Mouse (Mus musculus): ENCODE results near the gene Gm42906. TPM values are rescaled to one million over a fixed set of nuclear protein-coding genes. Genes with fewer than 3 reads are reported as not detected.

The Gm42906 gene
- total and polyA plus RNA-seq, 3 experiments: not detected

GRCm38 (mm10) chr5:151134202-151134601 is 293.8 kb downstream of the Gm42906 start:
- H3K27ac ChIP-seq (ENCODE audit: control insufficient read depth, low read depth, low read length): no peak overlapping the region

GRCm38 (mm10) chr5:151133744-151134143 is 294.2 kb downstream of the Gm42906 start:
- H3K27me3 ChIP-seq (ENCODE audit: control insufficient read depth in 1 of 2, insufficient read depth in 2 of 2, low read length in 2 of 2): no peaks in the 10 kb centered on the region
- H3K4me3 ChIP-seq (ENCODE audit: control insufficient read depth in 1 of 2, insufficient read depth in 1 of 2, low read depth in 2 of 2, low read length in 2 of 2): no peak overlapping the region
- no peak for DNase-seq (ENCODE audit: low read depth, low spot score)
- H3K9ac ChIP-seq (ENCODE audit: control insufficient read depth, low read depth, low read length, poor library complexity, severe bottlenecking): no peak overlapping the region
- no peaks in the 10 kb centered on the region for H3K79me2 ChIP-seq (ENCODE audit: control insufficient read depth, insufficient read depth, low read length, poor library complexity)
- no peaks in the 10 kb centered on the region for H3K36me3 ChIP-seq (ENCODE audit: control insufficient read depth in 1 of 2, insufficient read depth in 2 of 2, low read length in 2 of 2)
- no peak overlapping the region for H3K27ac ChIP-seq (ENCODE audit: control insufficient read depth, low read depth, low read length)
- TF ChIP-seq NRF1 (IDR thresholded peaks at IDR 0.05; ENCODE audit: insufficient read depth, low read depth, low read length, poor library complexity, severe bottlenecking) (no peak), SIN3A (IDR thresholded peaks at IDR 0.05; ENCODE audit: low read length) (no peak), JUND (IDR thresholded peaks at IDR 0.05; ENCODE audit: low read depth, low read length) (no peak), TAL1 (IDR thresholded peaks at IDR 0.05; ENCODE audit: low read length) (no peak), POLR2AphosphoS2 (IDR thresholded peaks at IDR 0.05; ENCODE audit: low read length) (no peak), ZMIZ1 (IDR thresholded peaks at IDR 0.05; ENCODE audit: low read depth, low read length) (no peak), TBP (IDR thresholded peaks at IDR 0.05; ENCODE audit: low read depth, low read length) (no peak)
- H3K9me3 ChIP-seq (replicated peaks; ENCODE audit: insufficient read depth, low read length): no peaks in the 10 kb centered on the region
- no peaks in the 10 kb centered on the region for H3K4me1 ChIP-seq (ENCODE audit: control insufficient read depth in 1 of 2, insufficient read depth in 2 of 2, low read length in 2 of 2)

More at GRCm38 (mm10) chr5:151134202-151134601, 293.8 kb downstream of the Gm42906 start:
- Histone ChIP-seq H3K79me2 (ENCODE audit: control insufficient read depth, insufficient read depth, low read length, poor library complexity) (no peaks in the 10 kb centered on the region), H3K27me3 (ENCODE audit: control insufficient read depth in 1 of 2, insufficient read depth in 2 of 2, low read length in 2 of 2) (no peaks in the 10 kb centered on the region), H3K9me3 (replicated peaks; ENCODE audit: insufficient read depth, low read length) (no peaks in the 10 kb centered on the region), H3K4me3 (ENCODE audit: control insufficient read depth in 1 of 2, insufficient read depth in 1 of 2, low read depth in 2 of 2, low read length in 2 of 2) (no peak overlapping the region), H3K9ac (ENCODE audit: control insufficient read depth, low read depth, low read length, poor library complexity, severe bottlenecking) (no peak overlapping the region), H3K36me3 (ENCODE audit: control insufficient read depth in 1 of 2, insufficient read depth in 2 of 2, low read length in 2 of 2) (no peaks in the 10 kb centered on the region), H3K4me1 (ENCODE audit: control insufficient read depth in 1 of 2, insufficient read depth in 2 of 2, low read length in 2 of 2) (no peaks in the 10 kb centered on the region)
- TF ChIP-seq TBP (IDR thresholded peaks at IDR 0.05; ENCODE audit: low read depth, low read length) (no peak), NRF1 (IDR thresholded peaks at IDR 0.05; ENCODE audit: insufficient read depth, low read depth, low read length, poor library complexity, severe bottlenecking) (no peak), KAT2A (conservative IDR thresholded peaks at IDR 0.05; ENCODE audit: low read depth, low read length) (no peak), MAX (IDR thresholded peaks at IDR 0.05; ENCODE audit: low read length) (no peak), USF2 (IDR thresholded peaks at IDR 0.05; ENCODE audit: borderline replicate concordance in 1 of 2, insufficient read depth in 1 of 2, low read depth in 1 of 2, low read length in 2 of 2) (no peak), TCF12 (IDR thresholded peaks at IDR 0.05; ENCODE audit: low read depth, low read length) (no peak)
- no peak for DNase-seq (ENCODE audit: low read depth, low spot score)

- no peaks in the 10 kb centered on the region; a peak in 1 of 4 replicates for H3K27me3 ChIP-seq (ENCODE audit: control insufficient read depth in 1 of 2, insufficient read depth in 2 of 2, low read length in 2 of 2)
- no peak for DNase-seq (ENCODE audit: low read depth, low spot score)
- H3K4me3 ChIP-seq (ENCODE audit: control insufficient read depth in 1 of 2, insufficient read depth in 1 of 2, low read depth in 2 of 2, low read length in 2 of 2): no peak overlapping the region
- TF ChIP-seq RAD21 (IDR thresholded peaks at IDR 0.05; ENCODE audit: low read depth, low read length) (no peak), POLR2AphosphoS2 (IDR thresholded peaks at IDR 0.05; ENCODE audit: low read length) (no peak), MAZ (IDR thresholded peaks at IDR 0.05; ENCODE audit: low read depth, low read length) (no peak), MXI1 (IDR thresholded peaks at IDR 0.05; ENCODE audit: low read depth, low read length) (no peak), MEF2A (IDR thresholded peaks at IDR 0.05; ENCODE audit: extremely low read depth, insufficient replicate concordance, low read depth, low read length, poor library complexity, severe bottlenecking) (no peak), NRF1 (IDR thresholded peaks at IDR 0.05; ENCODE audit: insufficient read depth, low read depth, low read length, poor library complexity, severe bottlenecking) (no peak), MAFK (IDR thresholded peaks at IDR 0.05; ENCODE audit: borderline replicate concordance, low read depth, low read length) (no peak), CHD2 (IDR thresholded peaks at IDR 0.05; ENCODE audit: low read length) (no peak), NELFE (IDR thresholded peaks at IDR 0.05; ENCODE audit: low read depth, low read length) (no peak)
- H3K27ac ChIP-seq (ENCODE audit: control insufficient read depth, low read depth, low read length): no peak overlapping the region
- no peaks in the 10 kb centered on the region for H3K4me1 ChIP-seq (ENCODE audit: control insufficient read depth in 1 of 2, insufficient read depth in 2 of 2, low read length in 2 of 2)
- no peak overlapping the region for H3K9ac ChIP-seq (ENCODE audit: control insufficient read depth, low read depth, low read length, poor library complexity, severe bottlenecking)
- no peaks in the 10 kb centered on the region for H3K9me3 ChIP-seq (replicated peaks; ENCODE audit: insufficient read depth, low read length)
- no peaks in the 10 kb centered on the region for H3K79me2 ChIP-seq (ENCODE audit: control insufficient read depth, insufficient read depth, low read length, poor library complexity)
- no peaks in the 10 kb centered on the region for H3K36me3 ChIP-seq (ENCODE audit: control insufficient read depth in 1 of 2, insufficient read depth in 2 of 2, low read length in 2 of 2)
Measured at GRCm38 (mm10) chr5:151129762-151130161, 298.2 kb downstream of the Gm42906 start.

All from MEL (cell line).